Mouse (Mus musculus) midbrain, embryonic 15.5 days (tissue): ENCODE results near the gene Cpa2. TPM values are rescaled to one million over a fixed set of nuclear protein-coding genes. Genes with fewer than 3 reads are reported as not detected.

Experiments used
- ATAC-seq: fragments of 200-750 bp; cut with Nextera tagmentation; replicated peaks from 2 replicates; pipeline ENCODE4 v1.8.0; 2017; ENCODE audit warnings: moderate TSS enrichment
- H3K27ac ChIP-seq: fragments of 300-500 bp; sonication (generic); 2 replicates; pipeline ENCODE4 v1.5.1; 2015; ENCODE audit warnings: mild to moderate bottlenecking, inconsistent platforms
- H3K27me3 ChIP-seq: fragments of 300-500 bp; sonication (generic); replicated peaks from 2 replicates; pipeline ENCODE4 v1.6.1; 2015; ENCODE audit warnings: inconsistent platforms
- H3K36me3 ChIP-seq: fragments of 300-500 bp; sonication (generic); replicated peaks from 2 replicates; pipeline ENCODE4 v1.6.1; 2015; ENCODE audit warnings: inconsistent platforms
- H3K4me1 ChIP-seq: fragments of 300-500 bp; sonication (generic); 2 replicates; pipeline ENCODE4 v1.6.1; 2015; ENCODE audit warnings: inconsistent platforms
- H3K4me2 ChIP-seq: fragments of 300-500 bp; sonication (generic); 2 replicates; pipeline ENCODE4 v1.6.1; 2015; ENCODE audit warnings: inconsistent platforms, mild to moderate bottlenecking, moderate library complexity
- H3K4me3 ChIP-seq: fragments of 300-500 bp; sonication (generic); 2 replicates; pipeline ENCODE4 v1.5.1; 2015; ENCODE audit warnings: mild to moderate bottlenecking, inconsistent platforms
- H3K9ac ChIP-seq: fragments of 300-500 bp; sonication (generic); 2 replicates; pipeline ENCODE4 v1.6.1; 2015; ENCODE audit warnings: mild to moderate bottlenecking, inconsistent platforms
- H3K9me3 ChIP-seq: fragments of 300-500 bp; sonication (generic); 2 replicates; pipeline ENCODE4 v1.6.1; 2016; ENCODE audit warnings: inconsistent platforms
- WGBS: fragments of 180-500 bp; shearing (Covaris S2); methylation state at CpG from one replicate; pipeline ENCODE4 v1.1.7; 2015; ENCODE audit warnings: mixed read lengths; 5-methylcytosine and 5-hydroxymethylcytosine counted together
- polyA plus RNA-seq: library from polyadenylated mRNA; unstranded; fragments of >200 nt; fragmentation: Nextera tagmentation; extraction: Ambion mirVana; gene quantifications from 2 replicates; pipeline ENCODE4 v1.2.1, GENCODE M21; 2015

Cpa2 gene
- polyA plus RNA-seq = 6.7 and 8.4 TPM in 2 replicates

- ATAC-seq = no peak
- no peak within 1 kb of the TSS for H3K9ac ChIP-seq
- H3K4me3 ChIP-seq = no peak within 1 kb of the TSS
- no peaks in the 10 kb centered on the region for H3K27me3 ChIP-seq
- H3K9me3 ChIP-seq = no peaks in the 10 kb centered on the region
- H3K27ac ChIP-seq = no peak within 1 kb of the TSS
- H3K36me3 ChIP-seq = no peaks in the 10 kb centered on the region
- H3K4me1 ChIP-seq = peaks cover 19% of the 10 kb centered on the region
- H3K4me2 ChIP-seq = no peak within 1 kb of the TSS
- WGBS = 84% methylated on average over 11 of the region's 11 CpGs
Observed at GRCm38 (mm10) chr6:30541009-30541799, at the start of gene Cpa2. TSS of gene Cpa2 (plus strand) at chr6:30541582.

GRCm38 (mm10) chr6:30499049-30499448 lies 42.3 kb upstream of the Cpa2 start:
- Histone ChIP-seq H3K36me3 (peaks cover 17% of the 10 kb centered on the region), H3K4me1 (no peaks in the 10 kb centered on the region), H3K27ac (no peak overlapping the region), H3K4me2 (no peak overlapping the region), H3K9me3 (no peaks in the 10 kb centered on the region), H3K27me3 (no peaks in the 10 kb centered on the region), H3K9ac (no peak overlapping the region), H3K4me3 (no peak overlapping the region)
- WGBS = 87% methylated on average over 3 of the region's 3 CpGs
- no peak for ATAC-seq

GRCm38 (mm10) chr6:30508824-30509223 lies 32.6 kb upstream of the Cpa2 start:
- no peak for ATAC-seq
- no peaks in the 10 kb centered on the region for H3K9me3 ChIP-seq
- H3K4me1 ChIP-seq = peaks cover 7% of the 10 kb centered on the region
- peak overlapping the region; percentile 88 for H3K27ac ChIP-seq
- H3K36me3 ChIP-seq = peaks cover 3% of the 10 kb centered on the region; the same call in 1 of the 2 replicates
- peak overlapping the region; percentile 75 for H3K4me2 ChIP-seq
- no peaks in the 10 kb centered on the region for H3K27me3 ChIP-seq
- 13% methylated on average over 2 of the region's 2 CpGs for WGBS
- H3K4me3 ChIP-seq = peak overlapping the region; percentile 54
- H3K9ac ChIP-seq = peak overlapping the region; percentile 57

GRCm38 (mm10) chr6:30509265-30510239 lies 31.8 kb upstream of the Cpa2 start, which contains the start of the genes Tmem209 and Ssmem1:
TSS of gene Tmem209 (minus strand) at chr6:30509783.
TSS of gene Ssmem1 (plus strand) at chr6:30509849.
- ATAC-seq = peak; percentile 99
- Histone ChIP-seq H3K36me3 (peaks cover 3% of the 10 kb centered on the region; the same call in 1 of the 2 replicates), H3K27ac (peak within 1 kb of the TSS; percentile 88), H3K4me3 (peak within 1 kb of the TSS; percentile 54), H3K9ac (peak within 1 kb of the TSS; percentile 57), H3K27me3 (no peaks in the 10 kb centered on the region), H3K9me3 (no peaks in the 10 kb centered on the region), H3K4me1 (peaks cover 7% of the 10 kb centered on the region), H3K4me2 (peak within 1 kb of the TSS; percentile 75)
- WGBS = under 1% methylated on average over 37 of the region's 37 CpGs

- peaks cover 7% of the 10 kb centered on the region for H3K4me1 ChIP-seq
Observed at GRCm38 (mm10) chr6:30510291-30510690, 31.1 kb upstream of the Cpa2 start.

GRCm38 (mm10) chr6:30514242-30514641 lies 27.1 kb upstream of the Cpa2 start:
- H3K36me3 ChIP-seq = no peaks in the 10 kb centered on the region
- 25% methylated on average over 9 of the region's 9 CpGs for WGBS
- no peaks in the 10 kb centered on the region for H3K27me3 ChIP-seq
- H3K4me1 ChIP-seq = peaks cover 7% of the 10 kb centered on the region
- H3K27ac ChIP-seq = no peak overlapping the region
- no peak for ATAC-seq
- H3K4me2 ChIP-seq = no peak overlapping the region
- no peak overlapping the region for H3K4me3 ChIP-seq
- H3K9me3 ChIP-seq = no peaks in the 10 kb centered on the region
- no peak overlapping the region for H3K9ac ChIP-seq

More at GRCm38 (mm10) chr6:30510291-30510690, 31.1 kb upstream of the Cpa2 start:
- Histone ChIP-seq H3K27me3 (no peaks in the 10 kb centered on the region), H3K4me3 (peak overlapping the region; percentile 54; the same call in 1 of the 2 replicates), H3K27ac (peak overlapping the region; percentile 88), H3K9me3 (no peaks in the 10 kb centered on the region), H3K36me3 (peaks cover 3% of the 10 kb centered on the region; the same call in 1 of the 2 replicates), H3K9ac (peak overlapping the region; percentile 29; the same call in 1 of the 2 replicates), H3K4me2 (peak overlapping the region; percentile 75)
- ATAC-seq = peak; percentile 48; the same call in 1 of the 2 replicates
- 53% methylated on average over 5 of the region's 5 CpGs for WGBS

- Histone ChIP-seq H3K27ac (no peak overlapping the region), H3K27me3 (no peaks in the 10 kb centered on the region), H3K4me2 (no peak overlapping the region), H3K9ac (no peak overlapping the region), H3K9me3 (no peaks in the 10 kb centered on the region), H3K4me1 (peaks cover 4% of the 10 kb centered on the region; the same call in 1 of the 2 replicates), H3K4me3 (no peak overlapping the region), H3K36me3 (no peaks in the 10 kb centered on the region)
- WGBS = 66% methylated on average over 11 of the region's 11 CpGs
- no peak for ATAC-seq
Observed at GRCm38 (mm10) chr6:30520400-30520799, 21.0 kb upstream of the Cpa2 start.

GRCm38 (mm10) chr6:30525456-30526332 lies 15.7 kb upstream of the Cpa2 start:
- Histone ChIP-seq H3K4me2 (no peak overlapping the region), H3K9me3 (no peaks in the 10 kb centered on the region), H3K4me1 (peaks cover 22% of the 10 kb centered on the region), H3K27ac (peak overlapping the region; percentile 11; the same call in 1 of the 2 replicates), H3K4me3 (no peak overlapping the region), H3K36me3 (no peaks in the 10 kb centered on the region), H3K27me3 (no peaks in the 10 kb centered on the region), H3K9ac (no peak overlapping the region)
- ATAC-seq = no peak
- 53% methylated on average over 7 of the region's 7 CpGs for WGBS

GRCm38 (mm10) chr6:30526586-30527515 lies 14.5 kb upstream of the Cpa2 start:
- peak overlapping the region; percentile 77 for H3K27ac ChIP-seq
- peak overlapping the region; percentile 40 for H3K4me2 ChIP-seq
- peak; percentile 66; the same call in 1 of the 2 replicates for ATAC-seq
- H3K9ac ChIP-seq = no peak overlapping the region
- no peaks in the 10 kb centered on the region for H3K9me3 ChIP-seq
- WGBS = 9% methylated on average over 19 of the region's 19 CpGs
- H3K4me1 ChIP-seq = peaks cover 22% of the 10 kb centered on the region
- no peaks in the 10 kb centered on the region for H3K27me3 ChIP-seq
- H3K4me3 ChIP-seq = no peak overlapping the region; the same call in 1 of the 2 replicates
- H3K36me3 ChIP-seq = no peaks in the 10 kb centered on the region

- 78% methylated on average over 6 of the region's 6 CpGs for WGBS
- H3K9ac ChIP-seq = no peak overlapping the region
- no peak overlapping the region for H3K27ac ChIP-seq
- H3K9me3 ChIP-seq = no peaks in the 10 kb centered on the region
- H3K4me2 ChIP-seq = no peak overlapping the region
- no peak overlapping the region for H3K4me3 ChIP-seq
- no peaks in the 10 kb centered on the region for H3K27me3 ChIP-seq
- ATAC-seq = no peak
- H3K4me1 ChIP-seq = peaks cover 22% of the 10 kb centered on the region
- no peaks in the 10 kb centered on the region for H3K36me3 ChIP-seq
Observed at GRCm38 (mm10) chr6:30528800-30529199, 12.6 kb upstream of the Cpa2 start.
